Mouse (Mus musculus) right cerebral cortex, postnatal 25 days (tissue): Measurements from ENCODE around the gene Aspscr1.

Source experiments
- DNase-seq: peaks from one replicate; pipeline ENCODE4 v3.0.0; 2022

The Aspscr1 gene

DNA sequence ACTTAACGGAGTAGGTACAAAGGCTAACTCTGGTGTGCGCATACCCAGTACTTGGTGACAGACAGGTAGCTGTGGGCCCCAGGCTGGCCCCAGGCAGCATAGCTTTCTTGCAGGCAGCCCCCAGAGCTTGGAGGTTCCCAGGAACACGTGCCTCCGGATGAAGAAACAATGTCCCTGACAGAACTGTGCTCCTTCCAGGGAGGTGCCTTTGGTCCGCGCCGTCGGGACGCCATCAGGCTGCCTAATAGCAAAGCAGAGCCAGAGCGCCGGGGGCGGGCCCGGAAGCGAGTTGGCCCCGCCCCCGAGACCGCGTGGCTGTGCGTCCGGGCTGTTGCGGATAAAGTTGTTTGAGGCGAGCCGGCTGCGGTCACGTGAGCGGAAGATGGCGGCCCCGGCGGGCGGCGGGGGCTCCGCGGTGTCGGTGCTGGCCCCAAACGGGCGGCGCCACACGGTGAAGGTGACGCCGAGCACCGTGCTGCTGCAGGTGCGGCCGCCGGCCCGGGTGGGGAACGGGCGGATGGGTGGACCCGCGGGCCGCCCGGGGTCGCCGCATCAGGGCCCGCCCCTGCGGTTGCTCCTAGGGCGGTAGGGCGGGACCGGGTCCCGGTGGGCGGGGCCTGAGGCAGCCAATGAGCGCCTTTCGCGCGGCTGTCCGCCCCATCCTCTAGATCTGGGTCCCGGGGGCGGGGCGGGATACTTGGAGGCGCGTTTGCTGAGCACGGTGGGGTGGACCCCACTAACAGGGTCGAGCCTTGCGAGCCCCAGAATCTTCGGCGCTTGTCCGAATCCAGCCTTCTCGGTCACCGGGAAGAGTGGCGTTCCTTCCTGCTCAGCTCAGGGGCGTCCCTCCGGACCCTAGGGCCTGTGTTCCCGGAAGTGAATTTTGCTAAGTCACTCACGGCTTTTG is at the start of gene Aspscr1:
TSS of gene Aspscr1 (plus strand) at position 287 of the 907 bp plus-strand sequence.
- DNase-seq, result peak; percentile 96

DNA sequence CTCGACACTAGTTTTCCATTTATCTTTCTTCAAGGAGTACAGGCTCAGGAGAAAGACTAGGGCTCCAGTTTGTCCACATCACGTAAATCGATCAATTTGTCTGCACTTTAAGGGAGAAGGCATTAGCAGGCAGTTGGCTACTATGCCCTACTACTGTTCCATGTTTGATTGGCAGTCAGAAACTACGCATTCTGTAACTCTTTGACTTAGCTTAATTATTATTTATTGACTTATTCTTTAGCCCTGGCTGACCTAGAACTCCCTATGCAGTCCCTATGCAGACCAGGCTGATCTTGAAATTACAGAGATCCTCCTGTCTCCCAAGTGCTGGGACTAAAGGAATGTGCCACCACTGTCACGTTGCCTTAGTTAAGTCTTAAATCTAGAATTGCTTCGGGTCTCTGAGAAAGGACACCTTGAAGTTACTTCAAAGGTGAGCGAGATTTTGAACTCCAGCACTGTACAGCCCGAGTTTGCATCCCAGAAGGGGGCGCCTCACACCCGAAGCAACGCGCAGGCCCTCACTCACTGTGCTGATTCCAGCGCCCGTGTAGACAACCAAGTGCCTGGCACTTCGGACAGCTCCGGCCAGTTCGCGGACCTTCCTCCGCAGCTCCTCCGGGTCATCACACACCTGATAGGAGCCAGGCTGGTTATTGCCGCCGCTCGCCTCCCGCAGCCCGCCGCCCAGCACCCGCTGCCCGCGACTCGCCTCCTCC is 48.7 kb upstream of the Aspscr1 start:
- DNase-seq, result peak; percentile 53

DNA sequence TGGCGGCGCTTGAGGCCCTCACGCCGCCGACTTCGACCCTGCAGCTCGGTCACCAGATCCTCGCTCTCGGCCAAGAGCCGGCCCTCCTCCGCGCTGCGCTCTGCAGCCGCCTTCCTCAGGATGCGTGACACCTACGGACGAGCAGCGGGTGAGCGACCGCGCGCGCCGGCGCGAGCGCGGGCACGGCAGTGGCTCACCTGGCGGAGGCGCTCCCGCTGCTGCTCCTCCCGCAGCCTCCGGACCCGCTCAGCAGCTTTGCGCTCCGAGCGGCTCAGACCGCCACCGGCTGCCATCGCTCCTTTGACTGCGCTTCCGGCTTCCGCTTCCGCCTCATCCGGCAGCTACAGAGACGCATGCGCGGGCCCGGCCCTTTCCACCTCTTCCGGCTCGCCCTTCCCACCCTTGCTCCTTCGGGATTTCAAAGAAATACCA is 48.1 kb upstream of the Aspscr1 start:
- peak; percentile 82 for DNase-seq

DNA sequence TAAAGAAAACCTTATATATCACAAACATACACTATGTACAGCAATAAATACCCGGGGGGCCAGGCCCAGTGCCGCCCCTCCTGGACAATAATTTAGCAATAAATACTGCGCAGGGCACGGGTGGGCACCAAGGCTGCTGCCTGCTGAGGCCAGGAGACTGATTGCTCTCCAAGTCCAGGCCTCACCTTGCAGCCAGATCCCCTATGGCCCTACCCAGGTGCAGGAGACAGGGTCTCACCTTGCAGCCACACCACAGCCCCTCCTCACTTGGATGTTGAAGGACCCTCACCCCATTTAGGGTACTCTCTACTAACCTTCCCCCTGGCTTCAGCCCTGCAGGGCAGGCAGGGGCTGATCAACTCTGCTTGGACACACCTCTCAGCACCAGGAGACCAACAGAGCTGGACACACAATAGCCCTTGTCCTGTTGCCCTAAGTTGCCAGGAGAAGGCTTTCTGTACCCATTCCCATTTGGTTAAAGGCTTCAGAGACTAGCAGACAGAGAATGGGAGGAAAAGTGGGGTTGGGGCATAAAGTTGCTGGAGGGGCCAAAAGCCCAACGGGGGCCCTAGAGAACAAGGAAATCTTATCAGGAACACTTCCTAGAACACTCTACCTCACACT is 47.5 kb upstream of the Aspscr1 start, which contains the start of gene Sirt7:
TSS of gene Sirt7 (minus strand) at position 89 of the 624 bp plus-strand sequence.
- DNase-seq, result no peak

DNA sequence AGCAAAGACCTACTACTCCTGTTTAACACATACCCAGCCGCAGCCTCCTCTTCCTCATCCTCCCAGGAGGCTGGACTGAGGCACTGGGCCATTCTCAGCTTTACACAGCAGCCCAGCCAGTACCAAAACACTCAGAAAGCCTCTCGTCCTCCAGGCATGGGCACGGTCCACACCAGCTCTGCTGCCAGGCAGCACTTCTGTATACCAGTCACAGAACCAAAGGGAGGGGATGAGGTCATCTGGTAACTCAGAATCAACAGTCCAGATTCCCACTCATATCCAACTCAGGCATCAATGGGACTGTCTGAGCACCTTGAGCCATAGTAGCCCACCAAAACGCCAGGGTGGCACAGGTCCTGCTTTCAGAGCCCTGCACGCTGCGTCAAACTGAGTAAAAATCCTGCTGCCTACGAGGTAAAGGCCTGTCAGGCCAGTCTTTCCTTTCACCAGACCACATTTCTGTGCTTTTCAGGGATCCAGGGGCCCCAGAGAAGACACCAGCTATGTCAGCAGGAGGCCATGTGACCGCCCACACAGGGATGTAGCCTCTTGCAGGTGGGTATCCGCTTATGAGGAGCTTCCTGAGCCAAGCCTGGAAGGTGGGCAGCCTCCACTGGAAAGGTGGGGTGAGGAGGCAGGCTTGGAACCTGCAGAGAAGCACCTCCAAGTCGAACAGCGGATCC is 45.8 kb upstream of the Aspscr1 start:
- DNase-seq, result no peak

DNA sequence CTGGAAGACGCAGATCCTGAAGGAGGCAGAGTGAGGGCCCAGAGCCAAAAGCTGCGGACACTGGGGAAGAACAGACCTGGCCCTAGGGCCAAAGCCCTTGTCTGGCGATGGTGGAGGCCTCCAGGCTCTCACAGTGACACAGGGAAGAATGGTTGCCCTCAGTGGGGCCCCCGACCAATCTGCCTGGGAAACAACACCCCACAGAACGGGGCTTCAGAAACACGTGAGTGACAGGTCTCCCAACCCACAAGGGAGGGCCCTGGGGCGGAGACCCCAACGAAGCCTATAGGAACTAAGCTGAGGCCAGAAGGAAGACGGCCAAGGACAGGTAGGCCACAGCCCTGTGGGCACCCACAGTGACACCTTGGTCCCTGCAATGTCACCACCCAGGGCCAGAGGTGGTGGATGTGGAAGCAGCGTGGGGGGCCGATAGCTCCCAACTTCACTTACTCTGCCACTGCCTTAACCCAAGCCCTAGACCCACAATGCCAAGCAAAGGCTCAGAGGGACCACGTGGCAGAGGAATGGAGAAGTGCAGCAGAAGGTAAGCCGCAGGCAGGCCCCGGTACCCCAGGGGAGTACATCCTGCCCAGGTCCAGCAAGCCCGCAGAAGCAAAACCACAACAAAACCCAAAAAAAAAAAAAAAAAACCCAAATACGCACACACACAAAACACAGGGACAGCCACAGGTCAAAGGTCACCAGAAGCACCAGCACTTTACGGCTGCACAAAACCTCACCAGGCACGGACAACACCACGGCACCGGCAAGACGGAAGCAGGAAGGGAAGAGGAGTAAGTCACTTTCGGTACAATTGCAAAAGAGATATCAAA is 45.1 kb upstream of the Aspscr1 start:
- no peak for DNase-seq

DNA sequence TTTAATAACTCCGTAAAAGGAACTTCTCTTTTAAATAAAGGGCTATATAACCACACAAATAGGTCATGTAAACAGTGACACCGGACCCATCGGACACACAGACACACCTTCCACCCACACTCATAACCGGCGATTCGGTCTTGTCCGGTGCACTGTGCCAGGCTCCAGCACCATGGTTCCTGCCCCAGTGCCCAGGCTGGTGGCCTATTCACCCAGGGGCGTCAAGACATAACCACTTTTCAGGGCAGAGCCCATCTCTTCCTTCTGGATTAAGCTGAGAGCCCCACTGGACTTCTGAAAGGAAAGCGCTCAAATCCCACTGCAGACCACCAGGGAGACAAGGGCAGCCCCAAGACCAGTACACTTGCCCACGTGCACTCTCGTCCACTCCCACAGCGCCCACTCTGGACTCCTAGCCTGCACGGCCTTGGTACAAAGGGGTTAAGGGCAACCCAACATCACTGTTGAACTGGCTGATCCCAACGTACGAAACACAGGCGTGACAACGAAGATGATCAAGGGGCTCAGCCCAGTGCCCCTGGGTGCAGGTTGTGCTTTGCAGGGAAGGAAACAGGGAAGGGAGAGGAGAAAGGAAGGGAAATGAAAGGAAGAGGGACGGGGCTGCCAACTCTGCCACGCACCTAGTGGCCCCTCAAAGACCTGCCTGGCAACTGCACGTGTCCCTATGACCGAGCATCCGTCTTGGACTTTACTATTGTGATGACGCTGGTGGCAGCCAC is 44.0 kb upstream of the Aspscr1 start:
- DNase-seq, result no peak

DNA sequence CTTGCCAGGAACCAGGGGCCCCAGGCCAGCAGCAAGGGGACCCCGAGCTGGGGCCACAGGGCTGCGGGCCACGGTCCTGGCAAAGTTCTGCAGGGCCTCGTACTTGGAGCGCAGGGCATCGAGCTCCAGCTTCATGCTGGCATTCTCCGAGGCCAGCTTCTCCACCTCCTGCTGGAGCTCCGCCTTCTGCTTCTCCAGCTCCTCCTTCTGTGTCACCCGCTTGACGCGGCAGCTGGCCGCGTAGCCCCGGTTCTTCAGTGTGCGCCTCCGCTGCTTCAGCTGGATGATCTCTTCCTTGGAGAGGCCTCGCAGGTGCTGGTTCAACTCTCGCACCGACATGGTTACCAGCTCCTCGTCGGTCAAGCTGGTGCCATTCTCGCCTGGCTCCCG is 43.4 kb upstream of the Aspscr1 start:
- DNase-seq, result no peak

DNA sequence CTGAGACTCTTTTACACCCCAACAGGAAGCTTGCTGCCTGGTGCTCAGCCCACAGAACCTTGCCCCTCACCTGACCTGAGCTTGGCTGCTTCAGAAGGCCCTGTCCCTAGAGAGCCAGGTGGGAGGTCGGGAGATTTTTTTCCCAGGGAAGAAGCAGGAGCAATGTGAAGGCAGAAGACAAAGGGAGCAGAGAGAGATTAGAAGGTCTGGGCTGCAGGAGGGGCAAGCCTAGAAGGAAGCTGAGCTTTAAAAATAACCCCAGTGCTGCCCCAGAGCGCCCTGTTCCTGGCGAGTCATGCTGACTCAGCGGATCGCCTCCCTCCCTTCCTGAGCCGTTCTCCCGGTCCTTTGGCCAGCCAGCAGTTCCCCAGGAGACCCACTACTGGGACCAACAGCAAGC is 42.9 kb upstream of the Aspscr1 start:
- DNase-seq, result no peak

DNA sequence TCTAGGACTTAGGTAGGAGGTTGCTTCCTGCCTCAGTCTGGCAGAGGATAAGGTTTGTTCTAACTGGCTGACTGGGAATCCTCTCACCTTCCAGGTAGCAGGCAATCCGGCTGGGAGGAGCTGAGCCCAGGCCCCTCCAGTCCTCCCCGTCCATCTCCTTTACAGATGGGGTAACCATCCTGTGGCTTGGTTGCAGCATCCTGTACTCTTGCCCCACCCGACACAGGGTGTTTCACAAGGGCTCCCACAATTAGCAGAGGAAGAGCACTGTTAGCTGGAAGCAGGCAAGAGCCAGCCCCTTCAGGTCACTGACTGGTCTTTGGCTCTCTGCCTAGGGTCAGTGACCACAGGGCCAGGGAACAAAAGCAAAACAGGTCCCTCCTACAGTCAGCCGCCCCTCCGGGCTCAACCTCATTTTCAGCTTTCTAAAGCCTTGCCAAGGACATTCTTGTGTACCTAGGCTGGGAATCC is 42.3 kb upstream of the Aspscr1 start:
- DNase-seq, result no peak

DNA sequence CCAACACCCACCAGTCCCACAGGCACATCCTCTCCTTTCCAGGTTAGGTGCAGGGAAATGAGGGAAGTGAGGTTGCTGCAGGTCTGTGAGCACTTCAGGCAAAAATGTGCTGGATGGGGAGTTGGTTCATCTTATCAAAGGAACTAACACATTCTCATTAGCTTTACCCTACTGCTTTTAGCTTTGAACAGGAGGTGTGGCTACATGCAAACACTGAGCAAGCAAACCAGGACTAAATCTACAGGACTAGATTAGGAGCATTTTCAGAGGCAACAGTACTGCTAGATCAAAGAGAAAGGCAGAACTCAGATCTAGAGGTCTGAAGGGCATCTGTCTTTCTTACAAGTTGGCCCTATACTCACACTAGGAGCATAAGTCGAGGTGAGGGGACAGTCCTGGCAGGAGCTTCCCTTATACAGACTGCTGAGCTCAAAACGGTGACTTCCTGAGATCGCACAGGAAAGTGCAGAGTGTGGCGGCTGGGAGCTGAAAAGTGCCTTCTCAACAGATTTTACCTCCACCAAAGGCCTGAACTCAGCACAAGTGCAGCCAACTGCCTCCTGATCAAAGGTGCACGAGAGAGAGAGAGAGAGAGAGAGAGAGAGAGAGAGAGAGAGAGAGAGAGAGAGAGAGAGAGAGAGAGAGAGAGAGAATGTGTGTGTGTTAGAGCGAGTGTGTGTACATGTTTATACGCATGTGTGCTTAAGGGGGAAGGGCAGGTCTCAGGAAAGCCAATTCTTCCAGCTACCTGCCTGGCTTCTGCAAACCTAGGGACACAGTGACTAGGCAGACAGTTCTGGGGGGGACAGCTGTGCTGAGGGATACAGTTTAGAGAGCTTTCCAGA is 41.7 kb upstream of the Aspscr1 start:
- DNase-seq, result no peak

DNA sequence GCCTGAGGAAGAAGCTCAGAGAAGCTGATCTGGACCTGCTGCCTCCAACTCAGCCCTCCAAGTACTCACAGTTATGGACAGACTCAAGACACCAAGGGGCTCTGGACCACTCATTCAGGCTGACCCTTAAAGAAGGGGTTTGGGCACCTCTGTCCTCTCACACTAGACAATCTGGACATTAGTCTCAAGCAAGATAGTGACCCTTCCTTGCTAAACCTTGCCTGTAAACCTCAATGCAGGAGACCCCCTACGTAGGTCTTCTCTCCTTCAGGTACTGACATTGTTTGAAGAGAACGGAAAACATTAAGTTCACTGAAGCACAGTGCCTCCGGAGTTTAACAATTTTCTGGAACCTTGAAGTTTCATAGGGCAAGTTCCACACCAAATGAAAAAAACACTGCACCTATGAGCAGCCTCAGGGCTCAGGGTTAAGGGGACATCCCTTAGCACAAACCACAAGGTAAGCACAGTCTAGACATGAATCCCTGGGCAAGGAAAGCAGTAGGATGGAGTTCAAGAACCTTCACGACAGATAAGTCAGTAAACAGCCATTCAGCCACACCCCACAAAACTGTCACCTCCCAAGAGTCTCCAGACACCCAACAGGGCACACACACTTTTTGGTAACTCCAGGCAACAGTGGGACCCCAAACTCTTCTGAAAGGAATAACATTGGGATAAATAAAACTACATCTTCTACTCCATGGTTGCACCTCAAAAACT is 40.9 kb upstream of the Aspscr1 start:
- no peak for DNase-seq

DNA sequence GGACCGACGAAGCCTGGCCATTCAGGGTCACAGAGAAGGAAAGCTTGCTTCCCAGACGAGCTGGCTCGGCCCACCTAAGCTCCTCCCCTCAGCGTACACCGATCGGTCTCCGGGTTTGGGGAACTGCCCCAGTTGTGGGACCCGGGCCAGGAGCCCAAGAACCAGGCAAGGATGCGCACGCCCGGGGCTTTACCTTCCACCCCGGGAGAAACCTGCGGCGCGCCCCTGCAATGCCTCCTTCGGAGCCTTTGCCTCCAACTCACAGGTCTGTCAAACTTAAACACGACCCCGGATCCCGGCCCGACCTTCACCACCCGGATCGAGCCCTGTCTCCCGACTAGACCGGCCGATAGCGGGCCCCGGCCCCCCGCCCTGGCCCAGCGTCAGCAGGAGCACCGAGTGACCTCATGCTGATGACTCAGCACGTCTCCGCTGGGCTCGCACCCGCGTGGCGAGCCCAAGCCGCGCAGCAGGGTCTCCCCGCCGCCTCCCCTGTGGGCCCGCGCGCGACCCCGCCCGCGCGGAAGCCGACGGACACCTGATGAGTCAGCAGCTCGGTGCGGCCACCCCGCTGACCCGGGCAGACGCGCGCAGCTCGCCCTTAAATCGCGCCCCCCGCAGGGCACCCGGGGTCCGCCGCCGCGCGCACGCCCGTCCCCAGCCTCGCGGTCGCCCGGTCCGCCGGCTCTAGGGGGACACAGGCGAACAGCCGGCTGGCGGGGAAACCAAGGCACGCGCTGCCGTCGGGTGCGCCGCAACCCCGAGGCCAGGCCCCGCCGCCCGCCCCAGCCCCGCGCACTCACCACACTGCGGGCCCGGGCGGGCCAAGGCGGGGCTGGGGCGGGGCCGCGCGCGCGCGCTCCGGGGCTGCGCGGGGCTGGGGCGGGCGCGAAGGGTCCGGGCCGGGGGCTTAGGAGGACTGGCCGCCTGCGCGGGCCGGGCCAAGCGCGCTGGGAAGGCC is 39.9 kb upstream of the Aspscr1 start:
- DNase-seq, result peak; percentile 61

DNA sequence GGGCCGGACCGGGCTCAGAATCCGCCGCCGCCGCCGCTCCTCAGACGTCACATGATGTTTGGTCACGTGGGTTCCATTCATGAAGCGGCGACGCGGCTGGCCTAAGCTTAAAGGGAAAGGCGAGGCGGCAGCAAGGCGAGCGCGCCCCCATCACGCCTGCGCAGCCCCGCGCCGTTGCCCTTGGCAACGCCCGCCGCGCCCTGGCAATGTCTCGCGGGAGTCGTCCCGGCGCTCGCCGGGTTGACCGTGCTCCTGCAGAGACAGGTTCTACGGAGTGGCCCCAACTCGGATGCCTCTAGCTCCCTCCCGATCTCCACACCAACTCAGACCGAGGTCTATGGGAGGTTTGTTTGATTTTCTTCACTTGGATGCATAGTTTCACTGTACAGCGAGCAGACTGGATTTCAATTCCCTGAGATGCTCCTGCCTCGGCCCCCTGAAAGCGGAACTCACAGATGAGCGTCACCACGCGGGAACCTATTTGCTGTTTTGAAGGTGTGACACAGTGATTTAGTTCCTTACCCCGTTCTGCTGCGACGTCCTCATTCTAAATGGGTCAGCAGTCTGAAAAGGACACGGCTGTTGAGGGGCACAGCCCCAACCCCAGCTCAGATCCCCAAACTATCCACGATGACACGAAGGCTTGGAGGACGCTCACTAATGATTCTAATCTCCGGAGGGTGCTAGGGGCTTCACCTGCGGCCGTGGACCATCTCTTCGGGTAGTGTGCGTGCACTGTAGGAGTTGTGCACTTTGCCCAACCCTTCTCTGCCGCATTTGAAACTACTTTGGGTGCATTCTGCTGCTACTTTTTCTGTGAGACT is 39.0 kb upstream of the Aspscr1 start, which contains the start of gene Mafg:
TSS of gene Mafg (minus strand) at position 81 of the 824 bp plus-strand sequence.
- DNase-seq, result peak; percentile 93

DNA sequence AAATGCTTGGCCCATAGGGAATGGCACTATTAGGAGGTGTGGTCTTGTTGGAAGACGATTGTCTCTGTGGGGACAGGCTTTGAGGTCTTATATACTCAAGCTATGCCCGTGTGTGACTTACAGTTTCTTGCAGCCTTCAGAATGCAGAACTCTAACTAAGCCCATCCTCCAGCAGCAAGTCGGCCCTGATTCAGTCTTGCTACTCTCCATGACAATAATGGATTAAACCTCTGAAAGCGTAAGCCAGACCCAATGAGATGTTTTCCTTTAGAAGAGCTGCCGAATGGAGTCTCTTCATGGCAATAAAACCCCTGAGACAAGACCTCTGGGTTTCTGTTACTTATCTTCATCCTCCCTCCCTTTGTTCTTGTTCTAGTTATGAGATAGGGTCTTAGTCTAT is 38.0 kb upstream of the Aspscr1 start:
- DNase-seq, result no peak

DNA sequence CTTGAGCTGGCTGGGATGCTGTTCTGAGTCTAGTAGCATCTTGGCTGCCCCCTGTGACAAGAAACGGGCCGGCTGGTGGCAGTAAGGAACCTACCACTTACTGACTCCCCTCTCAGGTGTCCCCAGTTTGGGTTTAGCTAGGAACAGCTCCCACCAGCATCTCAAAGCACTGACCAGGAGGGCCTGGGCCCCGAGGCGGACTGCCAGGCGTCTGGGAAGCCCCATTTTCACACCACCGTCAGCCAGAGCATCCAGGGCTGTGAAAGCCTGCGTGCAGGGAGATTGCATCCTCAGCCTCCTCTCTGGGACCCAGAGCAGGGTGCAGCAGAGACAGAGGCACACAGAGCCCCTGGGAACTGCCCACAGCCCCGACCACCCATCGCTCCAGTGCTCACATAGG is 31.5 kb upstream of the Aspscr1 start:
- DNase-seq, result no peak

DNA sequence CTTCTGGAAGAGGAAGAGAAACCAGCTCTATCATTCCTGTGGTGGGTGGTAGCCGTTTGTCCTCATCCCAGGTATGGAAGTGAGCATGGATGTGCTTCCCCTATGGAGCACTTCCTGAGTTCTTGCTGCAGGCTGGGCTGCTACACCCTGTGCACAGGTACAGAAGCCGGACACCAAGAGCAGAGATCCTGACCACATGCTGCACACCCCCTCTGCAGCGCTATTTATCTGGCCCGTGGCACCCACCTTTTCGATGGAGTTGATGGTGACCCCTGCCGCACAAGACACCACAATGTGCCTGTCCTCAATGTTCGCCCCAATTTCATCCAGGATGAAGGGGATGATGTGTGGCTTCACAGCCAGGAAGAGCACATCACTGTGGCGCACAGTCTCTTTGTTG is 30.9 kb upstream of the Aspscr1 start:
- no peak for DNase-seq
